Mouse (Mus musculus) G1E (cell line): ENCODE measurements around the gene Gpr157. TPM values are rescaled to one million over a fixed set of nuclear protein-coding genes. Genes with fewer than 3 reads are reported as not detected.

ENCODE experiments used
- ATAC-seq: 2 replicates; pipeline ENCODE4 v1.8.0; 2016; ENCODE audit warnings: mild to moderate bottlenecking; ENCODE audit not compliant: insufficient number of reproducible peaks, poor library complexity, low FRiP score, severe bottlenecking; ENCODE audit errors: extremely low read depth
- DNase-seq: peaks from one replicate; pipeline ENCODE4 v3.0.0; 2012; ENCODE audit warnings: low spot score
- H3K27me3 ChIP-seq: 2 replicates; pipeline ENCODE4 v1.6.1; 2012; ENCODE audit warnings: mild to moderate bottlenecking, low read length, inconsistent platforms; ENCODE audit not compliant: insufficient read depth
- H3K36me3 ChIP-seq: replicated peaks from 2 replicates; pipeline ENCODE3; 2012; ENCODE audit warnings: mild to moderate bottlenecking, inconsistent platforms
- H3K4me1 ChIP-seq: 2 replicates; pipeline ENCODE4 v1.6.1; 2012; ENCODE audit warnings: low read depth, low read length, inconsistent platforms, mixed read lengths; ENCODE audit not compliant: insufficient read depth
- H3K4me3 ChIP-seq: 2 replicates; pipeline ENCODE4 v1.5.1; 2012; ENCODE audit warnings: low read depth, mild to moderate bottlenecking, inconsistent platforms, low read length, moderate library complexity, mixed read lengths
- H3K9me3 ChIP-seq: replicated peaks from 2 replicates; pipeline ENCODE4 v1.6.1; 2012; ENCODE audit warnings: inconsistent platforms
- CTCF ChIP-seq: IDR thresholded peaks from 2 replicates; pipeline ENCODE4 v1.5.1; 2012; ENCODE audit warnings: low read depth, low read length, inconsistent platforms, mixed read lengths
- GATA1 ChIP-seq: IDR thresholded peaks from 2 replicates; pipeline ENCODE4 v1.6.1; 2012; ENCODE audit warnings: borderline replicate concordance, low read length, inconsistent platforms, mixed read lengths
- GATA2 ChIP-seq: IDR thresholded peaks from 2 replicates; pipeline ENCODE4 v1.6.1; 2012; ENCODE audit warnings: low read depth, low read length, inconsistent platforms, borderline replicate concordance
- POLR2AphosphoS5 ChIP-seq: IDR thresholded peaks from 2 replicates; pipeline ENCODE4 v1.6.1; 2012; ENCODE audit warnings: low read depth, low read length, inconsistent platforms; ENCODE audit not compliant: insufficient replicate concordance
- TAL1 ChIP-seq: conservative IDR thresholded peaks from 2 replicates; pipeline ENCODE4 v1.6.1; 2012; ENCODE audit warnings: low read depth, low read length, inconsistent platforms, mixed read lengths
- polyA plus RNA-seq: library from polyadenylated mRNA; stranded (reverse); fragments of >175 nt; gene quantifications from 2 replicates; pipeline ENCODE4 v1.2.3, GENCODE M21; 2012
- total RNA-seq, 2 experiments: library from RNA; stranded (forward) in 1 of 2; stranded (reverse) in 1 of 2; fragments of 200-1000 nt in 1 of 2; fragments of >200 nt in 1 of 2; fragmentation: Nextera tagmentation in 1 of 2; gene quantifications; 2 replicates each; pipeline ENCODE4 v1.2.3; 2014 to 2017

Gene Gpr157
- total and polyA plus RNA-seq, 3 experiments: 0.01 to 0.11 TPM; not detected in 1

GRCm38 (mm10) chr4:150076147-150076546 is 11.0 kb upstream of the Gpr157 start:
- TF ChIP-seq GATA1 (no peak), POLR2AphosphoS5 (no peak), GATA2 (no peak), CTCF (no peak), TAL1 (no peak)
- Histone ChIP-seq H3K9me3 (no peaks in the 10 kb centered on the region), H3K36me3 (peaks cover under 1% of the 10 kb centered on the region), H3K27me3 (peaks cover 15% of the 10 kb centered on the region; the same call in 1 of the 2 replicates), H3K4me1 (peaks cover 4% of the 10 kb centered on the region; the same call in 1 of the 2 replicates), H3K4me3 (no peak overlapping the region)
- ATAC-seq (no peak), DNase-seq (no peak)

- peaks cover 22% of the 10 kb centered on the region for H3K27me3 ChIP-seq
- no peak for DNase-seq
- H3K4me3 ChIP-seq: no peak overlapping the region
- H3K9me3 ChIP-seq: no peaks in the 10 kb centered on the region
- H3K36me3 ChIP-seq: no peaks in the 10 kb centered on the region
- ATAC-seq: no peak
- H3K4me1 ChIP-seq: peaks cover 4% of the 10 kb centered on the region; the same call in 1 of the 2 replicates
- TF ChIP-seq CTCF (no peak), GATA2 (no peak), TAL1 (no peak), POLR2AphosphoS5 (no peak), GATA1 (no peak)
These were observed 8.5 kb upstream of the Gpr157 start for GRCm38 (mm10) chr4:150078646-150079045.

GRCm38 (mm10) chr4:150079244-150079643 is 7.9 kb upstream of the Gpr157 start:
- ATAC-seq: no peak
- no peak for DNase-seq
- H3K27me3 ChIP-seq: peaks cover 22% of the 10 kb centered on the region
- H3K9me3 ChIP-seq: no peaks in the 10 kb centered on the region
- H3K4me1 ChIP-seq: peaks cover 4% of the 10 kb centered on the region; the same call in 1 of the 2 replicates
- TF ChIP-seq GATA2: no peak
- no peak for TF ChIP-seq TAL1
- no peak for TF ChIP-seq CTCF
- TF ChIP-seq POLR2AphosphoS5: no peak
- no peak for TF ChIP-seq GATA1
- no peak overlapping the region for H3K4me3 ChIP-seq
- no peaks in the 10 kb centered on the region for H3K36me3 ChIP-seq

- H3K27me3 ChIP-seq: peaks cover 26% of the 10 kb centered on the region
These were observed 6.7 kb upstream of the Gpr157 start for GRCm38 (mm10) chr4:150080330-150080967.

GRCm38 (mm10) chr4:150085366-150085765 is 1.8 kb upstream of the Gpr157 start:
- no peak for DNase-seq
- H3K27me3 ChIP-seq: peaks cover 33% of the 10 kb centered on the region
- TF ChIP-seq GATA2 (no peak), TAL1 (no peak), CTCF (no peak), POLR2AphosphoS5 (no peak), GATA1 (no peak)
- H3K4me3 ChIP-seq: no peak overlapping the region
- H3K4me1 ChIP-seq: peaks cover 13% of the 10 kb centered on the region
- H3K9me3 ChIP-seq: peaks cover 2% of the 10 kb centered on the region
- ATAC-seq: no peak
- H3K36me3 ChIP-seq: no peaks in the 10 kb centered on the region

More at GRCm38 (mm10) chr4:150080330-150080967, 6.7 kb upstream of the Gpr157 start:
- ATAC-seq (no peak), DNase-seq (no peak)
- Histone ChIP-seq H3K4me1 (peaks cover 4% of the 10 kb centered on the region; the same call in 1 of the 2 replicates), H3K4me3 (no peak overlapping the region), H3K9me3 (peaks cover 2% of the 10 kb centered on the region), H3K36me3 (no peaks in the 10 kb centered on the region)
- no peak for TF ChIP-seq POLR2AphosphoS5
- no peak for TF ChIP-seq CTCF
- TF ChIP-seq TAL1: no peak
- no peak for TF ChIP-seq GATA2
- TF ChIP-seq GATA1: no peak

- no peak for ATAC-seq
- Histone ChIP-seq H3K9me3 (peaks cover 2% of the 10 kb centered on the region), H3K36me3 (no peaks in the 10 kb centered on the region), H3K4me3 (peak overlapping the region; percentile 70; the same call in 1 of the 2 replicates), H3K27me3 (peaks cover 33% of the 10 kb centered on the region), H3K4me1 (peaks cover 13% of the 10 kb centered on the region)
- DNase-seq: no peak
- TF ChIP-seq GATA2 (no peak), GATA1 (no peak), POLR2AphosphoS5 (no peak), TAL1 (no peak), CTCF (no peak)
These were observed 364 bp upstream of the Gpr157 start for GRCm38 (mm10) chr4:150086841-150087160.
